Mouse (Mus musculus) layer of hippocampus, adult 11-12 months (tissue): ENCODE measurements at regions not wholly inside any gene's neighbourhood (a gene's known extent, or its start where the extent isn't known, plus 50 kb on each side); places are given as distances from the start of the nearest gene placed in this dataset.

Experiments
- DNase-seq: peaks from one replicate; pipeline ENCODE4 v3.0.0; 2022; ENCODE audit warnings: low spot score

DNA sequence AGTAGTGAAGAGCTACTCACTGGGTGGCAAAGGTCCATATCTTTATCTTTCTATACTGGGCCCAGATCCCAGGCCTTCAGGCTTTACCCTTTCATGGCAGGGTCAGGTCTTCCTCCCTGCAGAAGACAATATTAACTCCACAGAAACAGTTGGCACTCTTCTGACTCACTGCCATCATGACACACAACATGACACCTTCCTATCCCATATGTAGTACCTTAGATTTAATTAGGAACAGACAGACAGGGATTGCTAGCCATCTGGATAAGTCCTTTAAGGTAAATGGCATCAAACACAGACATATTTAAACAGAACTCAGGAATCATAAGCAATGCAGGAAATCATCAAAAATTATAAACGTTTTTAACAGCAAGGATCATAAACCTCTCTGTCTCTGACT lies 815.0 kb upstream of the Gm597 start:
- DNase-seq, result no peak

DNA sequence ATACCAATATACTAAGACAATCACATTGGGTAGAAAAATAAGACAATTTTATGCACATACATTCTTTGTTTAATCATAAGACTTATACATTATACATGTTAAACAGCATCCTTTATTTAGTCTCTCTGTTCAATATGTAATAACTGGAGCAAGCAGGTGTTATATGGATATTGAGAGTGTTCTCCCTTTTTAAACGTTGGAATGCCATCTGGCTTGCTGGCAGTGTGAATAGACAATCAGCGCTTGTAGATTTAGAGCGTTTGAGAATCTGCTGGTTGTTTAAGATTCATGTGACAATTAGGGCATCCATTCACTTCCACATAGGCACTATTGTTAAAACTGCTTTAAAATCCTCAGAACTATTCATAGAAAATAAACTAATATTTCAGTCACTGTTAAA lies 807.8 kb upstream of the Gm597 start:
- DNase-seq, result peak; percentile 37
